Mouse (Mus musculus) frontal cortex, adult (tissue): Measurements from ENCODE around the gene Prep.

Experiments
- ATAC-seq: cut with Nextera tagmentation; 2 replicates; pipeline ENCODE4 v1.9.2; 2017; ENCODE audit warnings: mild to moderate bottlenecking, moderate library complexity, mixed read lengths; ENCODE audit not compliant: low TSS enrichment

The Prep gene

GRCm38 (mm10) chr10:45180677-45181326, 113.8 kb downstream of the Prep start:
- no peak for ATAC-seq

- ATAC-seq, result no peak
Observed at GRCm38 (mm10) chr10:45181344-45181743, 114.3 kb downstream of the Prep start.

- ATAC-seq, result no peak
Observed at GRCm38 (mm10) chr10:45185457-45185856, 118.5 kb downstream of the Prep start.

DNA sequence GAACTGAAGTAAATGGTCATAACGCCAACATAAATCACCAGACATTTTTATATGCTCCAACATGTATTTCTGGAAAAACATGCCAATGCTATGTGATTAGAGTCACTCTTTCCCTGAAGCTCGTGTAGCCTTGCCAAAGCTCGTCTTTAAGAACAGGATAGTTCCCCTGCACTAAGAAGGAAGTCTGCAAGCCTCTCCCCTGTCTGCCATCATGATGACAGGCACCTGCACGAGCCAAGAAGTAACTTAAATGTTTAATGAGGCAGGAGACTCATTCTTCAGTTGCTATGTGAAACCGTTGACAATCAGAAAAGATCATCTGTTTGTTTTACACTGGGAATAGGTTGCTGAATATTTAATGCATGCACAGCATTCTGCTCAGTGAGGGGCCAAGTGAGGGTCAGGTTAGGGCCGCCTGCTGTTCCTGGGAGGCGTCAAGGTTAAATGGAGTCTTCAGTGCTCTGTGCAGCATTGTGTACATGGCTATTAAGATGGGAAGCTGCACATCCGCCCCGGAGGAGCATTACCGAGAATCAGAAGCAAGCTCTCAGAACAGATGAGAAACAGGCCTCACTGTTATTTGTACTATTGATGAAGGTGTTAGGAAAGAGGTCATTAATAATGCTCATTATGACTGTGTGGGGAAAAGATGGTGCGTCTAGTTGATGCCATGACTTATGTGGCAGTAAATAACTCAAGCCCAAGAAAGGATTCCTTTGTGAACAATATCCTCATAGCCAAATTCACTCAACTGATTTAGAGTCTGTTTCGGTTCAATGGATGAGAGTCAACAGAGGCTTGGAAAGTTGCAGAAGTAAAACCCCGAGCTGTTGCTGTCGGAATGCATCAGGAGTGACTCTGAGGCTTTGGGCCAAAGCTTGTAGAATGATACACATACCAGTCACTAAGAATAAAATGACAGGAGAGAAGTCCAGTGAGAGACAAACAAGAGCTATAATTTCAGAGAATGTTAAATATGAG, 126.6 kb downstream of the Prep start:
- ATAC-seq, result no peak

GRCm38 (mm10) chr10:45194531-45194930, 127.5 kb downstream of the Prep start:
- ATAC-seq, result no peak

DNA sequence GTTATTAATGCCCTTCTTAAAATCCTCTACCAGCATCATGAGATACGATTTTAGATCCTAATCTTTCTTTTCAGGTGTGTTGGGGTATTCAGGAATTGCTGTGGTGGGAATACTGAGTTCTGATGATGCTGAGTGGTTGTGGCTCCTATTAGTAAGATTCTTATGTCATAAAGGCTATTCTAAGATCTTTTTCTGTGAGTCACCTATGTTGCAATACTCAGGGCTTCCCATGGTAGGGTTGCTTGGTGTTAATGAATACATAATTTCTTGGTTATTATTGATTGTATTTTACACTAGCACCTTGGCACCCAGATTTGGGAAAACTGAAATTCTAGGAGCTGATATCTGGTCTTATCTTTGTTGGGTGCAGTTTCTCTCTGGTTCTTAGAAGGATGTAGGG, 137.6 kb downstream of the Prep start:
- ATAC-seq, result no peak

GRCm38 (mm10) chr10:45210201-45210600, 143.2 kb downstream of the Prep start:
- ATAC-seq, result no peak

- no peak for ATAC-seq
Observed at GRCm38 (mm10) chr10:45216676-45217075, 149.7 kb downstream of the Prep start.
